Mouse (Mus musculus): ENCODE data around the gene Fmo2. TPM values are rescaled to one million over a fixed set of nuclear protein-coding genes. Genes with fewer than 3 reads are reported as not detected.

Fmo2 gene
- total RNA-seq (2012; rRNA removed) (not detected in 2 replicates), total RNA-seq (2014; rRNA removed) (not detected in 2 replicates), polyA plus RNA-seq (2012; ENCODE audit: insufficient read length, low read depth) (not detected in 2 replicates)

DNA sequence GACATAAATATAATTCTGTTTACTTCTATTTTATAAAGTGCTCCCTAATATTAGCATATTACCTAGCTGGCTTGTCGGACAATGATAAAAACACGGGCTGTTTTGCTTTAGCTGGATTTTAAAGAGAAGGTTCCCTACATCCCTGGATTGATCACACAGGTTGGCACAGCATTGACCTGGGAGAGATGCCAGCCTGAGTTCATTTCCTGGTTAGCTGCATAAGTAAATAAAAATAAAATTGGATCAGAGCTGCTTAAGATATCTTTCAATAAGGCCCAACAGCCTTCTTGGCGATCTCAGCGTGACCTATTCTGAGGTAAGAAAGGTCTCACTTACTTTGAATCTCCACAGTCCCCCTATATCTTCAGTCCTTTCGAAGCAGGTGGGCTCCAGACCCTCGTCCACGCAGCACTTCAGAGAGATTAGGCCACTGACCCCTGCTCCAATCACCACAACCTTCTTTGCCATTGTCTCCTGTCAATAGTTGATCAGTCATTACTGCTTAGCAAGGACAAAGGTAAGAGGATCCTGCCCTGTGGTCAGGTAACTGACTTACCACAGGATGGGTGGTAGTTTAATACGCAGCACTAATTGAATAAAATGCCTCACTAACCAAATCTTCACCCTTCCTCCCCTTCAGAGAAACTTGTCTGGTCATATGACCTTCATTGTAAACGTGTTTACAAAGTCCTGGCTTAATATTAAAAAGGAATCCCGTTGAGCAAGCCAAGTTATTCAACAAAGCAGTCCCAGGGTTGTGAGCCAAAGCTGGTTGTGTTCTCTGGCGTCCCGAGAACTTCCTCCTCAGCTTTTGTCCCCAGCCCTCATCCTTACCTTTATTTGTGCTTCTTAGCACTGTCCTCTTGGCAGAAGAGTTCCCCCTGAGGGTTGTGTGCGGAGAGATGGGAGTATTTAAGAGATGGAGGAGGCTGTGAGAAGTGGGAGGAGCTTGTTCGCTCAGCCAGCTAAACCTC, at the start of gene Fmo2:
Fmo2 (minus strand) TSS at position 889 of the 974 bp plus-strand sequence.
- Histone ChIP-seq H3K9ac (ENCODE audit: insufficient read depth, low read depth) (no peak within 1 kb of the TSS), H3K27me3 (replicated peaks) (no peaks in the 10 kb centered on the region), H3K79me2 (replicated peaks; ENCODE audit: control insufficient read depth, extremely low read depth, insufficient read depth, poor library complexity, severe bottlenecking) (no peaks in the 10 kb centered on the region), H3K9me3 (replicated peaks; ENCODE audit: low read length) (no peaks in the 10 kb centered on the region), H3K4me2 (ENCODE audit: insufficient read depth, low read depth, poor library complexity, severe bottlenecking) (no peak within 1 kb of the TSS), H3K27ac (ENCODE audit: insufficient read depth, low read depth) (no peak within 1 kb of the TSS), H3K4me1 (ENCODE audit: control insufficient read depth in 1 of 2, insufficient read depth in 2 of 2) (no peaks in the 10 kb centered on the region), H3K36me3 (replicated peaks in 1 of 2; ENCODE audit: control insufficient read depth in 1 of 2, insufficient read depth in 1 of 2, low read length in 1 of 2) (no peaks in the 10 kb centered on the region), H3K4me3 (replicated peaks in 1 of 3; ENCODE audit: low read depth in 2 of 3, low read length in 2 of 3, poor library complexity in 1 of 3) (no peak within 1 kb of the TSS)
- in situ Hi-C loops (cut with MboI; ENCODE audit: low pct_ligation_motif_present, low pct_unique_long_range_greater_than_20kb, low sequenced_read_pairs) (no loop called here), dilution Hi-C loops (cut with MboI; ENCODE audit: extremely low pct_ligation_motif_present, extremely low pct_unique_long_range_greater_than_20kb, low sequenced_read_pairs) (no loop called here)
- no peak for DNase-seq (ENCODE audit: extremely low read depth)
- no peak for TF ChIP-seq KAT2A (IDR thresholded peaks at IDR 0.05; ENCODE audit: insufficient replicate concordance, low read length)

DNA sequence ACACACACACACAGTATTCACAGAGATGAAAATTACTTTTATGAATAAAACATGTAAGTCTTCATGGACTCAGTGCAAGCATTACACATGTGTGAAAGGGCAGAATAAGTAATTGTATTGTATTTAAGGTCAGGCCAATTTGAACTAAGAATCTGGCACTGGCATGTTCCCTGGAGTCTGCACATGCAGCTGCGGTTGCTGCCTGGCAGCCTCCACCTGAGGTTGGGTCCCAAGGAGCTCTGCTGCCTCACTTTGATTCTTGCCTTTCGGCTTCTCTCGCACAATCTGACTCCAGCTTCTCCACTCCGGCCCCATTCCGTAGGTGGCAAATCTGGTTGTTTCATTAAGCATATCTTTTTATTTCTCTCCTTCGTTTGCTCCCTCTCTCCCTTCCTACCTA, 49.4 kb upstream of the Fmo2 start:
- no peak for DNase-seq (ENCODE audit: extremely low read depth)
- in situ Hi-C loops (cut with MboI; ENCODE audit: low pct_ligation_motif_present, low pct_unique_long_range_greater_than_20kb, low sequenced_read_pairs) (no loop called here), dilution Hi-C loops (cut with MboI; ENCODE audit: extremely low pct_ligation_motif_present, extremely low pct_unique_long_range_greater_than_20kb, low sequenced_read_pairs) (no loop called here)
- H3K4me2 ChIP-seq (ENCODE audit: insufficient read depth, low read depth, poor library complexity, severe bottlenecking): no peak overlapping the region
- H3K79me2 ChIP-seq (replicated peaks; ENCODE audit: control insufficient read depth, extremely low read depth, insufficient read depth, poor library complexity, severe bottlenecking): no peaks in the 10 kb centered on the region
- H3K4me1 ChIP-seq (ENCODE audit: control insufficient read depth in 1 of 2, insufficient read depth in 2 of 2): no peaks in the 10 kb centered on the region
- H3K9me3 ChIP-seq (replicated peaks; ENCODE audit: low read length): no peaks in the 10 kb centered on the region
- no peak overlapping the region for H3K9ac ChIP-seq (ENCODE audit: insufficient read depth, low read depth)
- TF ChIP-seq ZNF384 (IDR thresholded peaks at IDR 0.05; ENCODE audit: low read depth, low read length) (no peak), NRF1 (IDR thresholded peaks at IDR 0.05; ENCODE audit: low read depth, low read length) (no peak)
- no peaks in the 10 kb centered on the region for H3K36me3 ChIP-seq (replicated peaks in 1 of 2; ENCODE audit: control insufficient read depth in 1 of 2, insufficient read depth in 1 of 2, low read length in 1 of 2)
- H3K4me3 ChIP-seq (replicated peaks in 1 of 3; ENCODE audit: low read depth in 2 of 3, low read length in 2 of 3, poor library complexity in 1 of 3): no peak overlapping the region
- no peak overlapping the region for H3K27ac ChIP-seq (ENCODE audit: insufficient read depth, low read depth)
- no peaks in the 10 kb centered on the region for H3K27me3 ChIP-seq (replicated peaks)

DNA sequence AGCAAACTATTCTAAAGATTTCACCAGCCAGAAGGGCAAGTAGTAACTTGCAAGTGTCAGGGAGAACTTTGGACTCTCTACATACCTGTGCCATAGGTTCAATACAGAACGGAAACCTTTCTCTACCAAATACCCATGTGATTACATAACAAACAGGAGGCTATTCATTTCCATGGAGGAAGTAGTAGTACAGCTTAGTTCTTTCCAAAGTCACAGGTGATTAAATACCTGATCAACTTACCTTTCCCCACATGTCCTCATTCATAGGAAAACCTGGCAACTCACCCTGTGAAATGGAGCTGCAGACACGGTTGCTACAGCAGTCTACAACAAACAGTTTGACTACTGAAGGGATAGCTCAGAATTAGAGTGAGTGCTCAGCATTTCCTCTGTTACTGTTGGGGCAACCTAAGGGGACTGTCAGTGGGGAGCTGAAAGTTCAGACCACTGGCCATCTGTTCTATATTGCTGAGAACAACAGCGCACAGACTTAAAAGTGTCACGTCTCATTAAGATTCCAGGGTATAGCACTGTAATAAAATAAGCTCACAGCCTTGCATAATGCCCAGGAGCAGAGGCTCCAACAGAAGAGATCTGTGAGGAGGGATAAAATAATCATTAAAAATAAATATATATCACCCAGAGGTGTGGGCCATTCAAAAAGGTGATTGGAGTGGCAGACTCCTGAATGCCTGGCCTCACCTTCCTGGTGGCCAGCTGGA, 48.5 kb upstream of the Fmo2 start:
- TF ChIP-seq ZNF384 (IDR thresholded peaks at IDR 0.05; ENCODE audit: low read depth, low read length) (no peak), CHD2 (IDR thresholded peaks at IDR 0.05; ENCODE audit: low read length) (no peak), POLR2AphosphoS2 (IDR thresholded peaks at IDR 0.05; ENCODE audit: low read depth, low read length) (no peak), NELFE (IDR thresholded peaks at IDR 0.05; ENCODE audit: low read depth, low read length) (no peak), UBTF (IDR thresholded peaks at IDR 0.05; ENCODE audit: low read depth, low read length) (no peak), PAX5 (IDR thresholded peaks at IDR 0.05; ENCODE audit: low read length) (no peak), ETS1 (conservative IDR thresholded peaks at IDR 0.05; ENCODE audit: low read depth, low read length) (no peak)
- in situ Hi-C loops (cut with MboI; ENCODE audit: low pct_ligation_motif_present, low pct_unique_long_range_greater_than_20kb, low sequenced_read_pairs) (no loop called here), dilution Hi-C loops (cut with MboI; ENCODE audit: extremely low pct_ligation_motif_present, extremely low pct_unique_long_range_greater_than_20kb, low sequenced_read_pairs) (no loop called here)
- H3K9me3 ChIP-seq (replicated peaks; ENCODE audit: low read length): no peaks in the 10 kb centered on the region
- H3K27ac ChIP-seq (ENCODE audit: insufficient read depth, low read depth): no peak overlapping the region
- no peak overlapping the region for H3K4me2 ChIP-seq (ENCODE audit: insufficient read depth, low read depth, poor library complexity, severe bottlenecking)
- no peak overlapping the region for H3K9ac ChIP-seq (ENCODE audit: insufficient read depth, low read depth)
- no peak for DNase-seq (ENCODE audit: extremely low read depth)
- no peak overlapping the region for H3K4me3 ChIP-seq (replicated peaks in 1 of 3; ENCODE audit: low read depth in 2 of 3, low read length in 2 of 3, poor library complexity in 1 of 3)
- no peaks in the 10 kb centered on the region for H3K36me3 ChIP-seq (replicated peaks in 1 of 2; ENCODE audit: control insufficient read depth in 1 of 2, insufficient read depth in 1 of 2, low read length in 1 of 2)
- H3K27me3 ChIP-seq (replicated peaks): no peaks in the 10 kb centered on the region
- H3K79me2 ChIP-seq (replicated peaks; ENCODE audit: control insufficient read depth, extremely low read depth, insufficient read depth, poor library complexity, severe bottlenecking): no peaks in the 10 kb centered on the region
- no peaks in the 10 kb centered on the region for H3K4me1 ChIP-seq (ENCODE audit: control insufficient read depth in 1 of 2, insufficient read depth in 2 of 2)

Data from CH12.LX (cell line).